Comparison of ENCODE assay signal across 8 mouse cellular contexts in genomic region chr13:96542081-96542889, GRCm38 (mm10). TPM values are rescaled to one million over a fixed set of nuclear protein-coding genes. Genes with fewer than 3 reads are reported as not detected.
DNase-seq lines count a peak whose midpoint lies in the region; ATAC-seq and TF ChIP-seq lines count a peak whose summit lies in the region.

Polk (minus strand) TSS chr13:96542579.
Col4a3bp (plus strand) TSS chr13:96542618.

- TF ChIP-seq POLR2A in bone marrow macrophage, adult 2 months (IDR thresholded peaks at IDR 0.05; ENCODE audit: borderline replicate concordance, low read depth, low read length): peak; percentile 98
- peak; percentile 97 for TF ChIP-seq POLR2A in embryonic fibroblast, embryonic 13.5 days (IDR thresholded peaks at IDR 0.05; ENCODE audit: low read depth, low read length)

- H3K27ac ChIP-seq in bone marrow macrophage, adult 2 months (ENCODE audit: insufficient read depth, low read depth, low read length): peak within 1 kb of the TSS; percentile 88
- H3K27ac ChIP-seq in embryonic fibroblast, embryonic 13.5 days (ENCODE audit: insufficient read depth, low read length): peak within 1 kb of the TSS; percentile 53
- H3K27ac ChIP-seq in kidney, embryonic 14.5 days (ENCODE audit: low read depth, low read length): peak within 1 kb of the TSS; percentile 85
- H3K27ac ChIP-seq in limb, embryonic 15.5 days: peak within 1 kb of the TSS; percentile 94

- 0 out of 2 replicates have a peak, but pooled peaks have one; percentile 8 for TF ChIP-seq CTCF in bone marrow macrophage, adult 2 months (IDR thresholded peaks at IDR 0.05; ENCODE audit: low read depth, low read length)
- no peak for TF ChIP-seq CTCF in embryonic fibroblast, embryonic 13.5 days (IDR thresholded peaks at IDR 0.05; ENCODE audit: borderline replicate concordance, insufficient read depth, low read length)

- peak; percentile 98 for DNase-seq in A20 (ENCODE audit: low read depth, low spot score)
- peak; percentile 97 to 98 for DNase-seq in heart, adult 9 months (ENCODE audit: low spot score in 2 of 2)
- DNase-seq in monocyte, adult 2 months (ENCODE audit: low read depth in 1 of 2, low spot score in 2 of 2): peak; percentile 88 to 92
- DNase-seq in spleen, postnatal 36 days (ENCODE audit: low spot score in 2 of 2): peak; percentile 97 to 98

- WGBS in kidney, embryonic 14.5 days: under 1% methylated on average over 41 of the region's 50 CpGs
- under 1% methylated on average over 47 of the region's 50 CpGs for WGBS in limb, embryonic 15.5 days

- H3K36me3 ChIP-seq in kidney, embryonic 14.5 days (ENCODE audit: control insufficient read depth, insufficient read depth, low read length): no peaks in the 10 kb centered on the region
- no peaks in the 10 kb centered on the region for H3K36me3 ChIP-seq in limb, embryonic 15.5 days

- peak within 1 kb of the TSS; percentile 100 for H3K4me3 ChIP-seq in bone marrow macrophage, adult 2 months (ENCODE audit: insufficient read depth, low read length)
- H3K4me3 ChIP-seq in embryonic fibroblast, embryonic 13.5 days (ENCODE audit: insufficient read depth, low read length): peak within 1 kb of the TSS; percentile 89
- peak within 1 kb of the TSS; percentile 100 for H3K4me3 ChIP-seq in kidney, embryonic 14.5 days (ENCODE audit: low read length)
- peak within 1 kb of the TSS; percentile 96 for H3K4me3 ChIP-seq in limb, embryonic 15.5 days

- peak within 1 kb of the TSS; percentile 68 for H3K4me2 ChIP-seq in kidney, embryonic 14.5 days (replicated peaks; ENCODE audit: low read depth, low read length)
- peak within 1 kb of the TSS; percentile 77 for H3K4me2 ChIP-seq in limb, embryonic 15.5 days

- ATAC-seq in kidney, embryonic 14.5 days (ENCODE audit: low FRiP score, low TSS enrichment): peak; percentile 99
- ATAC-seq in limb, embryonic 15.5 days (ENCODE audit: insufficient number of reproducible peaks, low FRiP score, low TSS enrichment, low read depth): peak; percentile 99

- H3K9me3 ChIP-seq in kidney, embryonic 14.5 days (ENCODE audit: control insufficient read depth, low read length): no peaks in the 10 kb centered on the region
- H3K9me3 ChIP-seq in limb, embryonic 15.5 days: no peaks in the 10 kb centered on the region

- no peaks in the 10 kb centered on the region for H3K27me3 ChIP-seq in kidney, embryonic 14.5 days (ENCODE audit: control insufficient read depth, insufficient read depth, low read length)
- no peaks in the 10 kb centered on the region for H3K27me3 ChIP-seq in limb, embryonic 15.5 days

- H3K4me1 ChIP-seq in bone marrow macrophage, adult 2 months (ENCODE audit: control insufficient read depth, insufficient read depth, low read length): peaks cover 17% of the 10 kb centered on the region
- peaks cover 5% of the 10 kb centered on the region for H3K4me1 ChIP-seq in embryonic fibroblast, embryonic 13.5 days (ENCODE audit: control insufficient read depth, insufficient read depth, low read length)
- H3K4me1 ChIP-seq in kidney, embryonic 14.5 days (ENCODE audit: control insufficient read depth, insufficient read depth, low read length): peaks cover 6% of the 10 kb centered on the region
- H3K4me1 ChIP-seq in limb, embryonic 15.5 days: no peaks in the 10 kb centered on the region

- peak within 1 kb of the TSS; percentile 88 for H3K9ac ChIP-seq in kidney, embryonic 14.5 days (ENCODE audit: low read depth, low read length)
- H3K9ac ChIP-seq in limb, embryonic 15.5 days: peak within 1 kb of the TSS; percentile 85

RNA-seq across cellular contexts. Expression of gene Polk, which starts in this region (rescaled TPM):
- 13.2 and 18.4 TPM in 2 replicates for polyA plus RNA-seq in bone marrow macrophage, adult 2 months (2012; ENCODE audit: insufficient read depth, insufficient read length, missing spikeins)
- polyA plus RNA-seq in embryonic fibroblast, embryonic 13.5 days (2011; ENCODE audit: insufficient read length, low read depth, missing spikeins): 40.5 and 42.4 TPM in 2 replicates
- 5.4 and 10.8 TPM in 2 replicates for polyA plus RNA-seq in kidney, embryonic 14.5 days (2014; fragmentation: Nextera tagmentation; extraction: Ambion mirVana)
- 9.5 TPM in 2 replicates for polyA plus RNA-seq in limb, embryonic 15.5 days (2015; fragmentation: Nextera tagmentation; extraction: Ambion mirVana)

RNA-seq across cellular contexts. Expression of gene Col4a3bp, which starts in this region (rescaled TPM):
- polyA plus RNA-seq in bone marrow macrophage, adult 2 months (2012; ENCODE audit: insufficient read depth, insufficient read length, missing spikeins): 53.0 and 63.0 TPM in 2 replicates
- 55.9 and 57.0 TPM in 2 replicates for polyA plus RNA-seq in embryonic fibroblast, embryonic 13.5 days (2011; ENCODE audit: insufficient read length, low read depth, missing spikeins)
- polyA plus RNA-seq in kidney, embryonic 14.5 days (2014; fragmentation: Nextera tagmentation; extraction: Ambion mirVana): 8.4 and 13.4 TPM in 2 replicates
- 9.9 and 11.0 TPM in 2 replicates for polyA plus RNA-seq in limb, embryonic 15.5 days (2015; fragmentation: Nextera tagmentation; extraction: Ambion mirVana)

Comparison
In these comparisons a context has a peak if more than half of its experiments do, and no peak if none do; other contexts are left out.
1. Peak in every context shown above with its lines: DNase-seq, ATAC-seq, H3K4me3 ChIP-seq and H3K27ac ChIP-seq.